Mouse (Mus musculus) forebrain, embryonic 14.5 days (tissue): ENCODE data around the gene Syngr1. TPM values are rescaled to one million over a fixed set of nuclear protein-coding genes. Genes with fewer than 3 reads are reported as not detected.

Experiments used
- ATAC-seq: fragments of 200-750 bp; cut with Nextera tagmentation; 2 replicates; pipeline ENCODE4 v1.8.0; 2017; ENCODE audit warnings: mild to moderate bottlenecking, moderate library complexity
- DNase-seq: peaks from one replicate; pipeline ENCODE4 v3.0.0-alpha.2; 2015; ENCODE audit warnings: low spot score
- H3K27ac ChIP-seq: fragments of 300-500 bp; sonication (generic); 2 replicates; pipeline ENCODE4 v1.5.1; 2014; ENCODE audit warnings: low read depth, mild to moderate bottlenecking, control low read depth, low read length, moderate library complexity
- H3K27me3 ChIP-seq: fragments of 300-500 bp; sonication (generic); replicated peaks from 2 replicates; pipeline ENCODE4 v1.6.1; 2014; ENCODE audit warnings: low read length, control low read depth, mixed read lengths; ENCODE audit not compliant: control insufficient read depth, insufficient read depth
- H3K36me3 ChIP-seq: fragments of 300-500 bp; sonication (generic); 2 replicates; pipeline ENCODE4 v1.6.1; 2014; ENCODE audit warnings: low read length, control low read depth; ENCODE audit not compliant: control insufficient read depth, insufficient read depth
- H3K4me1 ChIP-seq: fragments of 300-500 bp; sonication (generic); 2 replicates; pipeline ENCODE4 v1.6.1; 2014; ENCODE audit warnings: antibody characterized with exemption, low read length, control low read depth; ENCODE audit not compliant: control insufficient read depth, insufficient read depth
- H3K4me2 ChIP-seq: fragments of 300-500 bp; sonication (generic); 2 replicates; pipeline ENCODE4 v1.6.1; 2014; ENCODE audit warnings: mild to moderate bottlenecking, control low read depth, low read length
- H3K4me3 ChIP-seq: fragments of 300-500 bp; sonication (generic); 2 replicates; pipeline ENCODE4 v1.5.1; 2014; ENCODE audit warnings: low read depth, low read length, control low read depth
- H3K9ac ChIP-seq: fragments of 300-500 bp; sonication (generic); 2 replicates; pipeline ENCODE4 v1.6.1; 2014; ENCODE audit warnings: mild to moderate bottlenecking, low read length, control low read depth, moderate library complexity
- H3K9me3 ChIP-seq: fragments of 300-500 bp; sonication (generic); replicated peaks from 2 replicates; pipeline ENCODE4 v1.6.1; 2016; ENCODE audit warnings: low read length, control low read depth, mixed read lengths; ENCODE audit not compliant: control insufficient read depth
- WGBS: fragments of 180-500 bp; shearing (Covaris S2); extraction: QIAGEN DNeasy Blood & Tissue Kit; methylation state at CpG from one replicate; pipeline ENCODE4 v1.1.7; 2014; 5-methylcytosine and 5-hydroxymethylcytosine counted together
- polyA plus RNA-seq: library from polyadenylated mRNA; unstranded; fragments of >200 nt; fragmentation: Nextera tagmentation; extraction: Ambion mirVana; gene quantifications from 2 replicates; pipeline ENCODE4 v1.2.1, GENCODE M21; 2014

The Syngr1 gene
- polyA plus RNA-seq, 1 experiment from 2014 or later, result 28.8 TPM

DNA sequence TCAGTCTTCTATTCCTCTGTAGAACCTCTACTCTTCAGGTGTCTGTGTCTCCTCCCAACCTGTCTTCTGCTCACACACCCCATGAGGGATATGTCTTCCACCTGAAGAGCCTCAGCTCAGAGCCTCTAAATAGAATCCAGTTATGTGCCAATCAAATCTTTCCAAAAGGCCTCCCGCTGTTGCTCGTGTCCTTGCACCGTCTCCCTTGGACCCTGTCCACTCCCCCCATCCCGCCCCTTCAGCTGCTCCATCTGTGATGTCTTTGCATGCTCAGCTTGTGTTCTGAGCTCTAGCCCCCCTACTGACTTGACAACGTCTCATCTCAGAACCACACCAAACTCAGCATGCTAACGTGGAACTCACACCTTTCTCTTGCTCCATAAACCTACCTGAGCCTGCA, 40.3 kb downstream of the Syngr1 start:
- no peak for ATAC-seq
- H3K4me1 ChIP-seq, result peaks cover 11% of the 10 kb centered on the region
- 0 out of 2 replicates have a peak, but pooled peaks cover under 1% of the 10 kb centered on the region for H3K36me3 ChIP-seq
- no peaks in the 10 kb centered on the region for H3K27me3 ChIP-seq
- H3K9me3 ChIP-seq, result no peaks in the 10 kb centered on the region
- H3K4me2 ChIP-seq, result no peak overlapping the region
- no peak overlapping the region for H3K4me3 ChIP-seq
- no peak for DNase-seq
- H3K27ac ChIP-seq, result no peak overlapping the region
- 76% methylated on average over 6 of the region's 6 CpGs for WGBS
- H3K9ac ChIP-seq, result no peak overlapping the region

DNA sequence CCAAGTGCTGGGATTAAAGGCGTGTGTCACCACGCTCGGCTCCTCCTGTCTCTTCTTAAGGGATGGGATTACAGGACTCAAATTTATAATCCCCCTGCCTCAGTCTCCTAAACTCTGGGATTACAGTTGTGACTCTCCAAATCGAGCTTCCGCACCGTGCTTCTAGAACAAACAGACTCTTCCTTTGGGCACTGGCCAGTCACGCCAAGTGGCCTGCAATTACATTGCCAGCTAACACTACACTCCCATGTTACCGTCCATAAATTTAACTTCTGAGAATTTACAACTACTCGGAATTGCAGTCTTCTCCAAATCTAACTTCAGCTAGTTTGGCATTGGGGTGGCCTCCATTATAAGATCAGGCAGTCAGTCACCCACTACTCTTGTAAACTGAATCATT, 41.3 kb downstream of the Syngr1 start:
- DNase-seq, result no peak
- Histone ChIP-seq H3K4me1 (peaks cover 11% of the 10 kb centered on the region), H3K27ac (no peak overlapping the region), H3K36me3 (0 out of 2 replicates have a peak, but pooled peaks cover 4% of the 10 kb centered on the region), H3K9ac (no peak overlapping the region), H3K9me3 (no peaks in the 10 kb centered on the region), H3K4me3 (peak overlapping the region; percentile 57; the same call in 1 of the 2 replicates), H3K4me2 (peak overlapping the region; percentile 91), H3K27me3 (no peaks in the 10 kb centered on the region)
- WGBS, result 85% methylated on average over 9 of the region's 9 CpGs
- no peak for ATAC-seq

DNA sequence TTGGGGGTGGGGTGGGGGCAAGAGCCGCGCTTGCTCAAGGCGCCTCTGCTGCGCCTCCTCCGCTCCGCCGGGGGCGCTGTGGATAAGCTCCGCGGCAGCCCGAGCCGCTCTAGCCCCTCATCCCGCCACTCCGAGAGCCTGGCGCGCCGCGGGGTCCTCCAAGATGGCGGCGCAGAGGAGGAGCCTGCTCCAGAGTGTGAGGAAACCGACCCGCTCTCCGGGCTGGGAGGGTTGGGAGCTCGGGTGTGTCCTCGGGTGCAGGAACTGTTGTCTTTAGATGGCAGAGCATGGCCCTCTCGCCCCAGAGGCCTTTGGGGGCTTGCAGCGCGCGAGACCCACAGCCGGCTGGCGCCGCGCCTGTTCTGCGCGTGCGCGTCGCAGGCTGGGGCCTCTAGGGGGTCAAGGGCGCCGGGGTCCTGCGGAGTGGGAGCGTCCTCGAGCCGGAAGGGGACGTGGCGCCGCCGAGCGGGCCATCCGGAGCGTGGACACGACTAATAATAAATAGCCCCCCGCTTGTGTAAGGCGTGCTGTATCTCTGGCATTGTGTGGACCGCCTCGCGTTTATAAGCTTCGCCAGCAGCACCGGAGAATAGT, 42.0 kb downstream of the Syngr1 start, which contains the start of gene Tab1:
Gene Tab1, plus strand, starts transcription at position 135 of the 594 bp plus-strand sequence.
- DNase-seq (peak; percentile 97), ATAC-seq (peak; percentile 98)
- H3K4me3 ChIP-seq, result peak within 1 kb of the TSS; percentile 57
- H3K27me3 ChIP-seq, result no peaks in the 10 kb centered on the region
- under 1% methylated on average over 53 of the region's 59 CpGs for WGBS
- H3K4me2 ChIP-seq, result peak within 1 kb of the TSS; percentile 91
- peak within 1 kb of the TSS; percentile 86 for H3K9ac ChIP-seq
- no peaks in the 10 kb centered on the region for H3K9me3 ChIP-seq
- peak within 1 kb of the TSS; percentile 97 for H3K27ac ChIP-seq
- 0 out of 2 replicates have a peak, but pooled peaks cover 4% of the 10 kb centered on the region for H3K36me3 ChIP-seq
- H3K4me1 ChIP-seq, result peaks cover 11% of the 10 kb centered on the region

DNA sequence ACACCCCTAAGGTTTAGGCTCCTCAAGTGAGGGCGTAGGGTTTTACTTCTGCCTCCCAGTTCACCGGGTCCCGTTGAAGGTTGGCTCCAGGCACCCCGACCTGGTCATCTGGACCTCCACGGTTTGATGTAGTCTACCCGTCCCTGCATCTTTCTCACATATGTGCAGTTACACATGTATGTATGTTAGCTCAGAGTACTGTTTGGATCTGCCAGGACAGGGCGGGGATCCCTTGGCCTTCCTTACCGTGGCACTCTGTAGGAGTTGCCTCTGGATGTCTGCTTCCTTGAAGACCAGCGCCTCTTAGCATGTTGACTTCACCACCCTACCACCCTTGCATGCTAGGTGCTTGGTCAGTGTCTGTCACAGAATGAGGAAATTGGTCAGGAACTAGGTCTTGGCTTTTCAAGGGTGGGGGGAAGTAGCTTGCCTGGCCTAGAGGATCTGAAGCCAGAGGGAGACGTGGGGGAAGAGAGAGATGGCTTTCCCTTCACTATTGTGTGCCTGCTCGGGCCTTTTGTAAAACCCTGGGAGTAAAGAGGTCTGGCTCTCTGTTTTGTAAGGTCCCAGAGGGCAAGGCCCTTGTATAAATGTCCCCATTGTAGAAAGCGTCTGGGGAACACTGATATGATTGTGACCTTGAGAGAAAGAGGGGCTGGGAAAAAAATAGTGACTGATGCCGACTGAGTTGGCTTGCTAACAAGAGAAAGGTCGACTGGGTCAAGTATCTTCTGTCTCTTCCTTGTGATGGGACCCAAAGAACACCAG, 42.7 kb downstream of the Syngr1 start:
- Histone ChIP-seq H3K27ac (peak overlapping the region; percentile 97; the same call in 1 of the 2 replicates), H3K27me3 (no peaks in the 10 kb centered on the region), H3K36me3 (0 out of 2 replicates have a peak, but pooled peaks cover 4% of the 10 kb centered on the region), H3K4me2 (peak overlapping the region; percentile 91), H3K4me1 (peaks cover 11% of the 10 kb centered on the region), H3K9me3 (no peaks in the 10 kb centered on the region), H3K4me3 (peak overlapping the region; percentile 57), H3K9ac (peak overlapping the region; percentile 86)
- 16% methylated on average over 14 of the region's 14 CpGs for WGBS
- ATAC-seq, result peak; percentile 14; the same call in 1 of the 2 replicates
- no peak for DNase-seq

DNA sequence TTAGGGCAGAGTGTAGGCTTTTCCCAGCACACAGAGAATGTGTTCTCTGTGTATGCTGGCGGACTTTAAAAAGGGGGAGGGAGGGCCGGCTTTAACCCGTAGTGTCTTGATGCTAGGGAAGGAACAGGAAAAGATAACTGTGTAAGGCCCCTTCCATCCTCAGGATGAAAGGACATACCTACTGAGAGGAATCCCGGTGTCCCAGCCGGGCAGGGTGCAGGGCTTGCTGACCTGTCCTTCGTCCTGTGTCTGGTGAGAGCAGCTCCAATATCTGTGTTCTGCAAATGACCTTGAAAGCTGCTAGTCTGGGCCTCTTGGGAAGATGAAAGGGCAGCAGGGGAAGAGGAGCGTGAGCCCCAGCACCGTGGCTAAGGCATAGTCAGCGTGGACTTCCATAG, 43.3 kb downstream of the Syngr1 start:
- Histone ChIP-seq H3K36me3 (0 out of 2 replicates have a peak, but pooled peaks cover 4% of the 10 kb centered on the region), H3K4me1 (peaks cover 11% of the 10 kb centered on the region), H3K9me3 (no peaks in the 10 kb centered on the region), H3K4me2 (peak overlapping the region; percentile 91), H3K4me3 (peak overlapping the region; percentile 57; the same call in 1 of the 2 replicates), H3K27me3 (no peaks in the 10 kb centered on the region), H3K27ac (no peak overlapping the region), H3K9ac (peak overlapping the region; percentile 86; the same call in 1 of the 2 replicates)
- 72% methylated on average over 9 of the region's 9 CpGs for WGBS
- DNase-seq, result no peak
- no peak for ATAC-seq

DNA sequence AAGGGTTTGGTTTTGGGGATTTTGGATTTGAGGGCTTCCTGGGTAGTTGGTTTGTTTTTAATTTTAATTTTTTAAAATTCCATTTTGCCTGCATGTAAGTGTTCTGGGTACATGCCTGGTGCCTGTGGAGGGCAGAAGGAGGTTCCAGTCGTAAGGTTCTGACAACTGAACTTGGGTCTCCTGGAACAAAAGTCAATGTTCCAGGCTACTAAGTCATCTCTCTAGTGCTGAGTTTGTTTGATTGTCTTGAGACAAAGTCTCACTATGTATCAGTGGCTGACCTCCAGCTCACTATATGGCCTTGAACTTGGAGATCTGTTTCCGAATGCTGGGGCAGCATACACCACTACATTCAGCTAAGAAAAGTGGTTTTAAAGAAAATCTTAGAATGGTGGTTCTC, 44.4 kb downstream of the Syngr1 start:
- WGBS, result 94% methylated on average over 2 of the region's 2 CpGs

DNA sequence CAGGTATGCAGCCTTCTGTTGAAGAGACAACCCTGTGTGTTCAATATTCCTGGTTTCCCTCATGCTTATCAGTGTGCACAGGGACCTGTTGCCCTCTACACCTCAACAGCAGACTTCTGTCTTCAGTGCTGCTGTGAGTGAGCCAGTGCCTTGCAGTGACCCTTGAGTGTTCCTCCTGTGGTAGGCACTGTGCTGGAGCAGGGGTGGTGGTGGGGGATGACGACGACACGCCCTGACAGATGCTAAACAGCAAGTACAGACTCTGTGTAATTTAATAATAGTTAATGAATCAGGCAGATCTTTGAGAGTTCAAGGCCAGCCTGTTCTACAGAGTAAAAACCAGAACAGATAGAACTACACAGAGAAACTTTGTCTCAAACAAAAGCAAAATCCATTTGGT, 45.5 kb downstream of the Syngr1 start:
- Histone ChIP-seq H3K4me3 (no peak overlapping the region), H3K4me1 (peaks cover 11% of the 10 kb centered on the region), H3K36me3 (peaks cover 16% of the 10 kb centered on the region), H3K27me3 (no peaks in the 10 kb centered on the region), H3K27ac (no peak overlapping the region), H3K4me2 (no peak overlapping the region), H3K9me3 (no peaks in the 10 kb centered on the region), H3K9ac (no peak overlapping the region)
- 97% methylated on average over 3 of the region's 3 CpGs for WGBS
- ATAC-seq (no peak), DNase-seq (no peak)

More for the DNA sequence above, 44.4 kb downstream of the Syngr1 start:
- H3K9me3 ChIP-seq, result no peaks in the 10 kb centered on the region
- ATAC-seq (no peak), DNase-seq (no peak)
- H3K9ac ChIP-seq, result no peak overlapping the region
- no peak overlapping the region for H3K4me3 ChIP-seq
- no peak overlapping the region for H3K4me2 ChIP-seq
- H3K36me3 ChIP-seq, result 0 out of 2 replicates have a peak, but pooled peaks cover 6% of the 10 kb centered on the region
- peaks cover 11% of the 10 kb centered on the region for H3K4me1 ChIP-seq
- H3K27ac ChIP-seq, result no peak overlapping the region
- no peaks in the 10 kb centered on the region for H3K27me3 ChIP-seq

DNA sequence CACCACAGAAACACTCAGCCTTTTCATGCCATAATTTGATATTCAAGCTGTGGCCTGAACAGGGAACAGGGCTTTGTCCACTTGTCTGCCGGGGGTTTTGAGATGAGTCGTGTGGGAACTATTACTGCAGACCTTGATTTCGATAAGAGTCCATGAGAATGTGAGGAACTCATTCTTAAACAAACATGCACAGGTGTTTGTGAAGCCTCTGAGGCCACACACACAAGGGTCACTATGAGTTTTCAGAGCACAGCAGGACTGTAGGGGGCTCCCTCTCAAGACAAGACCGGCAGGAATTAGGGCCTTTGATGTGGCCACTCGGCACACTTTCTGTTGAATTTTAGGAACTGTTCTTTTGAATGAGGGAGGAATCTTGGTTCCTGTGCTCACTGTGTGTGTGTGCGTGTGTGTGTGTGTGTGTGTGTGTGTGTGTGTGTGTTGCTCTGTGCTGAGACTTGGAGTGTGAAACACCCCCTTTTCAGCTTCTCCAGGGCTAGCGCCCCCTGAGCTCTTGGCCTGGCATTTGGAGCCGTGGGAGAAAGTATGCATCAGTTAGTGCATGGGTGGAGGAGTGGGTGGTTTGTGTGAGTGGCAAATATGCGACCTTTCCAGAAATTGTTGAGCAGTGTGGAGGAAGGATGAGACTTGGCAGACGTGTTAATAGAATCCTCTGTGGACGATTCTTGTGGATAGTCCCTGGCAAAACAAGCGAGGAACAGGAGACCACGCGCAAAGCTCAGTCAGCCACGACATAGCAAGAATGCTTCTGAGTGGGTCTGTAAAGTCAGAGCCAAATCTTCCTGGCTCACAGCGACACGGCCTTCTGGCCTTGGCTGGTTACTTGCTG, 47.0 kb downstream of the Syngr1 start:
- Histone ChIP-seq H3K27ac (no peak overlapping the region), H3K9ac (no peak overlapping the region)

More for the DNA sequence above, 47.0 kb downstream of the Syngr1 start:
- Histone ChIP-seq H3K4me2 (no peak overlapping the region), H3K9me3 (0 out of 2 replicates have a peak, but pooled peaks cover 3% of the 10 kb centered on the region), H3K27me3 (no peaks in the 10 kb centered on the region), H3K4me3 (no peak overlapping the region), H3K4me1 (peaks cover 11% of the 10 kb centered on the region), H3K36me3 (peaks cover 20% of the 10 kb centered on the region)
- ATAC-seq (no peak), DNase-seq (no peak)
- 73% methylated on average over 17 of the region's 17 CpGs for WGBS
